ENCODE assay signal across 11 mouse cellular contexts in genomic region chr11:36678542-36678941, GRCm38 (mm10).
DNase-seq lines count a peak whose midpoint lies in the region; ATAC-seq and TF ChIP-seq lines count a peak whose summit lies in the region.
"Had no signal": no experiment of that assay in that cellular context is flagged by ENCODE, and none has a peak within 500 bp of the region (broad histone marks: within the 10 kb centered on the region; RNA-seq: fewer than 3 reads in every experiment).

No protein-coding gene starts in this region.

- H3K27me3 ChIP-seq in kidney, postnatal 0 days (ENCODE audit: insufficient read depth, low read length): peaks cover 6% of the 10 kb centered on the region; the same call in 1 of the 2 replicates
- H3K27me3 ChIP-seq in kidney, adult 2 months (replicated peaks; ENCODE audit: control insufficient read depth, insufficient read depth, low read length): no peaks in the 10 kb centered on the region; the same call in 1 of the 2 replicates
- peaks cover 6% of the 10 kb centered on the region; the same call in 1 of the 2 replicates for H3K27me3 ChIP-seq in forebrain, embryonic 12.5 days
- no peaks in the 10 kb centered on the region for H3K27me3 ChIP-seq in intestine, embryonic 15.5 days (replicated peaks)
- no peaks in the 10 kb centered on the region for H3K27me3 ChIP-seq in neural tube, embryonic 13.5 days

- no peaks in the 10 kb centered on the region for H3K4me1 ChIP-seq in kidney, postnatal 0 days (replicated peaks; ENCODE audit: insufficient read depth, low read length)
- H3K4me1 ChIP-seq in kidney, adult 2 months (ENCODE audit: control insufficient read depth, insufficient read depth, low read length): 0 out of 2 replicates have a peak, but pooled peaks cover 3% of the 10 kb centered on the region
- peaks cover 31% of the 10 kb centered on the region for H3K4me1 ChIP-seq in forebrain, embryonic 12.5 days
- no peaks in the 10 kb centered on the region for H3K4me1 ChIP-seq in intestine, embryonic 15.5 days (replicated peaks)
- H3K4me1 ChIP-seq in neural tube, embryonic 13.5 days (replicated peaks): peaks cover 31% of the 10 kb centered on the region
- H3K4me1 ChIP-seq: liver, embryonic 12.5 days had no signal

- peak overlapping the region; percentile 52; the same call in 1 of the 2 replicates for H3K4me2 ChIP-seq in kidney, postnatal 0 days (ENCODE audit: low read length)
- peak overlapping the region; percentile 62; the same call in 1 of the 2 replicates for H3K4me2 ChIP-seq in forebrain, embryonic 12.5 days
- peak overlapping the region; percentile 68; the same call in 1 of the 2 replicates for H3K4me2 ChIP-seq in intestine, embryonic 15.5 days (replicated peaks)
- H3K4me2 ChIP-seq in neural tube, embryonic 13.5 days: peak overlapping the region; percentile 61

- DNase-seq in kidney, postnatal 0 days (ENCODE audit: low spot score): no peak
- DNase-seq in kidney, adult 2 months: no peak
- DNase-seq in thymus, postnatal 25 days: no peak
- no peak for DNase-seq in adrenal gland, adult (ENCODE audit: inconsistent age in 2 of 2, low spot score in 1 of 2)
- DNase-seq: kidney, adult 18-20 months; right cerebral cortex, postnatal 4 days; thymus, postnatal 14 days had no signal

- 52% methylated on average over 2 of the region's 2 CpGs for WGBS in kidney, postnatal 0 days
- WGBS in kidney, adult 2 months: 53% methylated on average over 2 of the region's 2 CpGs
- 21% methylated on average over 2 of the region's 2 CpGs for WGBS in forebrain, embryonic 12.5 days
- WGBS in intestine, embryonic 15.5 days: 36% methylated on average over 2 of the region's 2 CpGs
- WGBS in neural tube, embryonic 13.5 days: 27% methylated on average over 2 of the region's 2 CpGs

- no peaks in the 10 kb centered on the region for H3K9me3 ChIP-seq in kidney, postnatal 0 days (replicated peaks; ENCODE audit: low read length)
- no peaks in the 10 kb centered on the region for H3K9me3 ChIP-seq in forebrain, embryonic 12.5 days
- H3K9me3 ChIP-seq in intestine, embryonic 15.5 days: no peaks in the 10 kb centered on the region
- no peaks in the 10 kb centered on the region for H3K9me3 ChIP-seq in neural tube, embryonic 13.5 days
- H3K9me3 ChIP-seq: liver, embryonic 12.5 days had no signal

- TF ChIP-seq POLR2A in kidney, adult 2 months (IDR thresholded peaks at IDR 0.05; ENCODE audit: low read depth, low read length): no peak

- TF ChIP-seq CTCF in kidney, postnatal 0 days (IDR thresholded peaks at IDR 0.05; ENCODE audit: low read depth): no peak
- no peak for TF ChIP-seq CTCF in kidney, adult 2 months (conservative IDR thresholded peaks at IDR 0.05; ENCODE audit: insufficient read depth, insufficient read length, low read depth, low read length)

- H3K36me3 ChIP-seq in kidney, postnatal 0 days (ENCODE audit: insufficient read depth, low read length): no peaks in the 10 kb centered on the region
- H3K36me3 ChIP-seq in kidney, adult 2 months (ENCODE audit: control insufficient read depth, insufficient read depth, low read length): no peaks in the 10 kb centered on the region
- no peaks in the 10 kb centered on the region for H3K36me3 ChIP-seq in forebrain, embryonic 12.5 days (replicated peaks)
- H3K36me3 ChIP-seq in intestine, embryonic 15.5 days: no peaks in the 10 kb centered on the region
- H3K36me3 ChIP-seq in neural tube, embryonic 13.5 days: no peaks in the 10 kb centered on the region
- H3K36me3 ChIP-seq: liver, embryonic 12.5 days had no signal

- ATAC-seq in kidney, postnatal 0 days (replicated peaks; ENCODE audit: low FRiP score, low read depth): no peak
- ATAC-seq in forebrain, embryonic 12.5 days (ENCODE audit: low FRiP score): no peak
- no peak for ATAC-seq in intestine, embryonic 15.5 days
- no peak for ATAC-seq in neural tube, embryonic 13.5 days (ENCODE audit: low read depth)
- ATAC-seq: liver, embryonic 12.5 days had no signal

- H3K27ac ChIP-seq in kidney, postnatal 0 days: no peak overlapping the region
- no peak overlapping the region for H3K27ac ChIP-seq in kidney, adult 2 months (ENCODE audit: insufficient read depth, low read depth, low read length)
- H3K27ac ChIP-seq in forebrain, embryonic 12.5 days: 0 out of 2 replicates have a peak overlapping the region, but pooled peaks have one; percentile 95
- no peak overlapping the region for H3K27ac ChIP-seq in intestine, embryonic 15.5 days
- H3K27ac ChIP-seq in neural tube, embryonic 13.5 days (replicated peaks): peak overlapping the region; percentile 98
- H3K27ac ChIP-seq: liver, embryonic 12.5 days had no signal

- no peak overlapping the region for H3K9ac ChIP-seq in kidney, postnatal 0 days (ENCODE audit: low read depth, low read length)
- no peak overlapping the region for H3K9ac ChIP-seq in forebrain, embryonic 12.5 days
- no peak overlapping the region for H3K9ac ChIP-seq in intestine, embryonic 15.5 days
- peak overlapping the region; percentile 78 for H3K9ac ChIP-seq in neural tube, embryonic 13.5 days
- H3K9ac ChIP-seq: liver, embryonic 12.5 days had no signal

- peak overlapping the region; percentile 29; the same call in 1 of the 2 replicates for H3K4me3 ChIP-seq in kidney, postnatal 0 days (replicated peaks; ENCODE audit: low read depth, low read length)
- no peak overlapping the region for H3K4me3 ChIP-seq in kidney, adult 2 months (ENCODE audit: insufficient read depth, low read depth, low read length)
- H3K4me3 ChIP-seq in forebrain, embryonic 12.5 days (replicated peaks): no peak overlapping the region
- H3K4me3 ChIP-seq in intestine, embryonic 15.5 days (replicated peaks): no peak overlapping the region
- H3K4me3 ChIP-seq in neural tube, embryonic 13.5 days: peak overlapping the region; percentile 52

Comparison
In these comparisons a context has a peak if more than half of its experiments do, and no peak if none do; other contexts are left out.
1. H3K4me3 ChIP-seq: peak in kidney, postnatal 0 days (single experiment) and neural tube, embryonic 13.5 days (single experiment); none in kidney, adult 2 months (single experiment), forebrain, embryonic 12.5 days (single experiment) and intestine, embryonic 15.5 days (single experiment).
2. H3K27ac ChIP-seq: peak in forebrain, embryonic 12.5 days (single experiment) and neural tube, embryonic 13.5 days (single experiment); none in kidney, postnatal 0 days (single experiment), kidney, adult 2 months (single experiment) and intestine, embryonic 15.5 days (single experiment).
3. Peak in every context shown above with its lines, with median percentiles within 50 percentile points of each other: H3K4me2 ChIP-seq.